ENCODE assay signal across 21 mouse cellular contexts in genomic region chr2:58747483-58748229, GRCm38 (mm10).
DNase-seq lines count a peak whose midpoint lies in the region; ATAC-seq lines count a peak whose summit lies in the region.
"Had no signal": no experiment of that assay in that cellular context is flagged by ENCODE, and none has a peak within 500 bp of the region (broad histone marks: within the 10 kb centered on the region; RNA-seq: fewer than 3 reads in every experiment).

No protein-coding gene starts in this region.

- no peaks in the 10 kb centered on the region; the same call in 1 of the 2 replicates for H3K27me3 ChIP-seq in limb, embryonic 12.5 days
- no peaks in the 10 kb centered on the region for H3K27me3 ChIP-seq in limb, embryonic 10.5 days (ENCODE audit: low read depth, poor library complexity, severe bottlenecking)
- H3K27me3 ChIP-seq in forebrain, embryonic 10.5 days (ENCODE audit: poor library complexity, severe bottlenecking): no peaks in the 10 kb centered on the region
- H3K27me3 ChIP-seq: heart, embryonic 12.5 days; neural tube, embryonic 15.5 days had no signal

- no peak overlapping the region for H3K4me3 ChIP-seq in limb, embryonic 12.5 days (replicated peaks)
- no peak overlapping the region for H3K4me3 ChIP-seq in limb, embryonic 10.5 days
- H3K4me3 ChIP-seq in forebrain, embryonic 10.5 days: no peak overlapping the region
- H3K4me3 ChIP-seq: heart, embryonic 12.5 days; layer of hippocampus, adult 2 months; myocyte; neural tube, embryonic 15.5 days had no signal

- 0 out of 2 replicates have a peak, but pooled peaks have one; percentile 31 for ATAC-seq in limb, embryonic 12.5 days (ENCODE audit: insufficient number of reproducible peaks, insufficient read depth, low FRiP score, low TSS enrichment, low read depth)
- ATAC-seq: forebrain, embryonic 14.5 days had no signal

- H3K9me3 ChIP-seq in limb, embryonic 12.5 days: peaks cover 3% of the 10 kb centered on the region; the same call in 1 of the 2 replicates
- H3K9me3 ChIP-seq in limb, embryonic 10.5 days (replicated peaks): no peaks in the 10 kb centered on the region
- no peaks in the 10 kb centered on the region; the same call in 1 of the 2 replicates for H3K9me3 ChIP-seq in forebrain, embryonic 10.5 days
- H3K9me3 ChIP-seq: heart, embryonic 12.5 days; neural tube, embryonic 15.5 days had no signal

- no peak for DNase-seq in limb, embryonic 10.5 days (ENCODE audit: low spot score)
- peak; percentile 22 for DNase-seq in R1 (ENCODE audit: low read depth, low spot score)
- DNase-seq in kidney, adult 9 months: peak; percentile 94
- DNase-seq in kidney, postnatal 4 days: peak; percentile 40 to 66
- DNase-seq in forebrain, embryonic 10.5 days (ENCODE audit: extremely low spot score, low spot score): no peak
- no peak for DNase-seq in urinary bladder, postnatal 10 days (ENCODE audit: low spot score)
- no peak for DNase-seq in left cerebral cortex, adult 9 months (ENCODE audit: low spot score in 2 of 2)
- DNase-seq: adrenal gland, adult 2 months; cerebellum, postnatal 14 days; gastrocnemius, postnatal 36 days; heart, postnatal 4 days; left cerebral cortex, postnatal 4 days; lung, embryonic 14.5 days; midbrain, embryonic 14.5 days; right cerebral cortex, postnatal 4 days had no signal

- H3K27ac ChIP-seq in limb, embryonic 12.5 days: no peak overlapping the region
- no peak overlapping the region for H3K27ac ChIP-seq in limb, embryonic 10.5 days
- no peak overlapping the region for H3K27ac ChIP-seq in forebrain, embryonic 10.5 days
- H3K27ac ChIP-seq: layer of hippocampus, adult 2 months; neural tube, embryonic 15.5 days had no signal

- no peak overlapping the region for H3K9ac ChIP-seq in limb, embryonic 12.5 days (replicated peaks)
- H3K9ac ChIP-seq: heart, embryonic 12.5 days; lung, embryonic 14.5 days; neural tube, embryonic 15.5 days had no signal

- no peaks in the 10 kb centered on the region for H3K36me3 ChIP-seq in limb, embryonic 12.5 days
- no peaks in the 10 kb centered on the region for H3K36me3 ChIP-seq in limb, embryonic 10.5 days
- no peaks in the 10 kb centered on the region for H3K36me3 ChIP-seq in forebrain, embryonic 10.5 days (replicated peaks)
- H3K36me3 ChIP-seq: heart, embryonic 12.5 days; neural tube, embryonic 15.5 days had no signal

- no peak overlapping the region for H3K4me2 ChIP-seq in limb, embryonic 12.5 days
- H3K4me2 ChIP-seq: heart, embryonic 12.5 days; lung, embryonic 14.5 days; neural tube, embryonic 15.5 days had no signal

- 64% methylated on average over 11 of the region's 11 CpGs for WGBS in limb, embryonic 12.5 days
- WGBS in limb, embryonic 10.5 days: 81% methylated on average over 11 of the region's 11 CpGs
- WGBS in forebrain, embryonic 10.5 days: 80% methylated on average over 11 of the region's 11 CpGs

- H3K4me1 ChIP-seq in limb, embryonic 12.5 days (replicated peaks): no peaks in the 10 kb centered on the region
- H3K4me1 ChIP-seq in limb, embryonic 10.5 days: no peaks in the 10 kb centered on the region
- peaks cover 4% of the 10 kb centered on the region; the same call in 1 of the 2 replicates for H3K4me1 ChIP-seq in forebrain, embryonic 10.5 days
- H3K4me1 ChIP-seq: neural tube, embryonic 15.5 days had no signal

Comparison
In these comparisons a context has a peak if more than half of its experiments do, and no peak if none do; other contexts are left out.
1. DNase-seq: peak in R1 (single experiment), kidney, adult 9 months (single experiment) and kidney, postnatal 4 days (2 of 2); none in limb, embryonic 10.5 days (single experiment), forebrain, embryonic 10.5 days (single experiment), urinary bladder, postnatal 10 days (single experiment) and left cerebral cortex, adult 9 months (0 of 2).